Mouse (Mus musculus): ENCODE data around the gene Spdye4a. TPM values are rescaled to one million over a fixed set of nuclear protein-coding genes. Genes with fewer than 3 reads are reported as not detected.
A peak's percentile ranks its signal among the peaks of the same experiment; 100 is the strongest.

Spdye4a gene
- not detected for total RNA-seq (2021)
- long read RNA-seq: 0 reads

DNA sequence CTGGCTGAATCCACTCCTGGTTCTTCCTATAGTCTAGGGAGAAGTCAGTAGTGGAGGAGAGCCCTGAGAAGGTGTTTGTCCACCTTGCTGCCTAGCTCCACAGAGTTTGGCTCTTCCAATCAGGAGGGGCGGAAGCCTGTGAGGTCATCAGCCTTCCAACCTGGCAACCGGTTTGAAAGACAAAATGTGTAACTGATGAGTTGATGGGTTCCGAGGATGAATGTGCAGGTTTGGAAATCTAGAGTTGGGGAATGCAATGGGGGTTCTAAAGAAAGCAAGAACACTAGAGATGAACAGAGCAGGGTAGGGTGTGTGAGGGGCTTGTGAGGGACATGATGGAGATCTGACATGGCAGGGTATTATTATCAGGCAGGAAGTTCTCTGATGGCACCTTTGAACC lies at the start of gene Spdye4a:
TSS of gene Spdye4a (minus strand) at position 101 of the 400 bp plus-strand sequence.
- no peak for DNase-seq (ENCODE audit: low spot score in 2 of 2)

DNA sequence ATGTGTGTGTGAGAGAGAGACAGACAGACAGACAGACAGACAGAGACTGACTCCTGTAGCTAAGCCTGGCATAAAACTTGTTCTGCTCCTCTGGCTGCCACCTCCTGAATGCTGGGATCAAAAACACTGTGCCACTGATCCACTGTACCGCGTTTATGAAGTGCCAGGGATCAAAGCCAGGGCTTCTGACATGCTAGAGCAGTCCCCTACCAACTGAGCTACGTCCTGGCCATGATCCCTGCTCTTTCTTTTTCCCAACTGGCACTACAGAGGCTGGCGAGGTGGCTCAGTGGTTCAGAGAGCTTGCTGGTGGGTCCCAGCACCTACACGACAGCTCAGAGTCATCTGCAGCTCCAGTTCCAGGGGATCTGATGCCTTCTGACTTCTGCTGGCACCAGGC lies 49.1 kb upstream of the Spdye4a start:
- peak in 1 of 2 experiments; percentile 10 for DNase-seq (ENCODE audit: low spot score in 2 of 2)

DNA sequence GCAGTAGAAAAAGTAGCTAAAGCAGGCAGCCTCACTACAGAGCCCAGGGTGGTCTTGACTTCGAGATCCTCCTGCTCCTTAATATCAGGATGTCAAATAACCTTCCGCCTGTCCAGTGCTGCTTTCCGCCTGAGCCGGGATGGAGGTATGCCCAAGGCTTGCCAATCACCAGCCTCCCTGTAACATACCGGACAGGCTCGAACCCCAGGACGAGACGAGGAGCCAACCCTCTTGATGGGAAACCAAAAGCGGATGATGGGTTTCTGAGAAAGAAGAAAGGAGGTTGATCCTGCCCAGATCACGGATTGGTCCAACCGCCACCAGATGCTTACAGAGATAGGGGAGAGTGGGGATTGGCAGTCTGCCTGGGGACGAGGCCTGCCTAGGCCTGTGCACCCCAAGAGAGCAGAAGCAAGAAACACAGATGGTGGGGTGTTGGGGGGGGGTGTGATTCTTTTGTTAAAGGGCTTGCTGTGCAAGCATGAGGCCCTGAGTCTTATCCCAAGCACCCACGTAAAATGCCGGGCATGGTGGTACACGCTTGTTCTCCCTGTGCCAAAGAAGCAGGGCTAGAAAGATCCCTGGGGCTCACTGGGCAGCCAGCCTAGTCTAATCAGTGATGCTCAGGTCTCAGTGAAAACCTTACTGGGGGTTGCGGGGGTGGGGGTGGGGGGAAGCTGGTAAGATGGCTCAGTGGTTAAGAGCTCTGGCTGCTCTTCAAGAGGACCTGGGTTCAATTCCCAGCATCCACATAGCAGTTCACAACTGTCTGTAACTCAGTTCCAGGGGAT lies 46.0 kb upstream of the Spdye4a start:
- peak in 1 of 2 experiments; percentile 21 for DNase-seq (ENCODE audit: low spot score in 2 of 2)

DNA sequence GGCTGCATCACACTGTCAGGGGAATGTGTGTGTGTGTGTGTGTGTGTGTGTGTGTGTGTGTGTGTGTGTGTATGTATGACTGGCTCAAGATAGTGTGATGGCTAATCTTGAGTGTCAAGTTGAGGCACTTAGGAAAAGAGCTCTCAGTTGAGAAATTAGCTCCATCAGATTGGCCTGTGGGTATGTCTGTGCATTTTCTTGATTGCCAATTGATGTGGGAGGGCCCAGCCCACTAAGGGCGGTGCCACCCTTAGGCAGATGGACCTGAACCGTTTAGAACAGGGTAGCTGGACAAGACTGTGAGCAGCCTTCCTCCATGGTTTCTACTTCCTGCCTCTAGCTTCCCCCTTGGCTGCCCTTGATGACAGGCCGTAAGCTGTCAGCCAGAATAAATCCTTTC lies 45.4 kb upstream of the Spdye4a start:
- DNase-seq (ENCODE audit: low spot score in 2 of 2): no peak

DNA sequence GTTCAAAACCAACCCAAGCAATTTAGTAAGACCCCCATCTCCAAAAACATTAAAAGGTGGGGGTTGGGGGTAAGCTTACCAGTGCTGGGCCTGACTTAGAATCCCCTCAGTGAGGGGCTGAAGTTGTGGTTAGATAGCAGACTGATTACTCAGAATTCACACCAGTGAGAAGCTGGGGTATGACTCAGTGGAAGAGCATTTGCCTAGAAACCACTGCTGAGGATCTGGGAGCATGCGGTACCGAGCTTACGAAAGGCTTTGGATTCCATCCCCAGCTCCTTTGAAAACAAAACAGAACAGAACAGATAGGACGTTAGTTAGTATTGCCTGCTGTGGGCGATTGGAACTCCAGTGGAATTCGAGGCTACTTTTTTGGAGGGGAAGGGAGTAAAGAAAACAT lies 45.0 kb upstream of the Spdye4a start:
- DNase-seq (ENCODE audit: low spot score in 2 of 2): no peak

DNA sequence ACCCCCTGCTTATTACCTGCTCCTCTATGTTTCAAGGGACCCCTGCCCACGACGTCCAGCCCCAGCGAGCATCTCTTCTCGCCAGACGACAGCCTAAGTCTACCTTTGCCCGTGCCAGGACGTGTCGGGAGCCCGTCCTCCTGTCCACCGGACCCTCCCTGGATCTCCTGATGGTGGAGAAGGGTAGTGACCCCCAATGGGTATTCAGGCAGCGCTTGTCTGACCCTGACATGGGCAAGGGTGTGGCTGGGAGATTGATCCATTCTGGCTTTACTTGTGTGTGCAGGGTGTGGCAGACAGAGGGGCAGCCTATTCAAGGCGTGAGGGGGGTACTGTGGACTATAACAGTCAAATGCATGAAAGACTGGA lies 43.4 kb upstream of the Spdye4a start:
- DNase-seq (ENCODE audit: low spot score in 2 of 2): no peak

DNA sequence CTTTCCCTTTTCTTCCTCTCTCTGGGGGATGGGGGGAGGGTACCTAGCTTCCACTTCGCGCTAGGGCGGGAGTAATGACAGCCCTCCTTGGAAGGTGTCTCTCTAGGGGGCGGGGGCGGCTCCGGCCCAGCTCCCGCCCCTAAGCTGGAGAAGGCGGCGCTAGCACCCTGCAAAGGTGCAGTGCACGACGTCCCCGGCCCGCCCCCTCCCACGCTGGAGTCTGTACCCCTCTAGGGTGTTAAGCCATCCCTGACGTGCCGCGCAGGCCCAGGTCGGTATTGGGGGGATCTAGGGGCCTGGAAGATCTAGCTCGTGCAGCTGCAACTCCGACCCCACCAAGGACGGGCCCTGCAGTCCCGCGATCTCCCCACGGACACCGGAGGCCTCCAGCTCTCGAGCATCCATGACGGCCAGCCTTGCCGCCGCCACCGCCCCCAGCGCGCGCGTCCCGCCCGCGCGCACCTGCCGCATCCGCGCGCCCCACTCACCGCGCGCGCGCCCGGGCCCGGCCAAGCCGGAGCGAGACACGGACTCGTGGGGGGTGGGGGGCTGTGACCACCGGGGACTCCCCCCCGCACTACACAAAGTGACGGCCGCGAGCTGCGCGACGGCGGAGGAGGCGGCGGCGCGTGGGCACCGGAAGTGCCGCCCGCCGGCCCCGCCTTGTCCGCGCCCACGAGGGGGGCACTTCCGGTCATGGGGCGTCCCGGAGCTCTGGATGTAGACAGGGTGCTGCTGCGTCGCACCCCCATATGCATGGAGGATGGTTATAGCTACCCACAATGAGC lies 42.9 kb upstream of the Spdye4a start, which contains the start of gene Zfp316:
TSS of gene Zfp316 (minus strand) at position 660 of the 788 bp plus-strand sequence.
- DNase-seq (ENCODE audit: low spot score in 2 of 2): peak; percentile 72 to 83

DNA sequence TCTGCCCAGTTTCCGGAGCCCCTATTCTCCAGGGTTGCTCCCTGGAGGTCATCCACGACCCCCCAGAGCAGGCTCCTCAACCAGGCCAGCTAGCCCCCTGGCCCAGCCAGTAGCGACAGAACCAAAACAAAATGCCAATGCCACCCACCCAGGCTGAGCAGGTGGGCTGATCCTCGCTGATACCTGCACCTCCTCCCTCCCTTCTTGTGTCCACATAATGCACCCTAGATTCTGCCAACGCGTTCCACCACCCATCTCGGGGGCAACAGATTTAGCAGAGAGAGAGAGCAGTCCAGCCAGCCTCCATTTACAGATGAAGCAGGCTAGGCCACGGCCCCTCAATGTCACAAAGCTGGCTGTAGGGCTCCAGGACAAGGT lies 42.3 kb upstream of the Spdye4a start:
- DNase-seq (ENCODE audit: low spot score in 2 of 2): no peak

DNA sequence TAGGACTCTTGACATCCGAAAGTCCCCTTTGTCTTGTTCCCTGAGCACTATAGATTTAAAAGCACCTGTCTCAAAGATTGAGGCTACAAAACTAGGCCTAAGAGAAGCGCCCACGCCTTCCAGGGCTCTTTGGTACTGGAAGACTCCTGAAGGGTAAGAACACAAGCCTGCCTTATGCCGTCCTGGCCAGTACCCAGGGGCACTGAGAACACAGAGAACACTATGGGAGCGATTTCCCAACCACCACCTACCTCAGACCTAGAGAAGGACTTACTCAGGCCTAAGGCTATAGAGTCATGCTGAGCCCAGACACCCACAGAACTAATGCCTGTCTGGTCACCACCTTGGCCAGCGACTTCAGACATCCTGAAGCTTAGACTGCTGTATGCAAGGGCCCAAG lies 40.1 kb upstream of the Spdye4a start:
- no peak for DNase-seq (ENCODE audit: low spot score in 2 of 2)

DNA sequence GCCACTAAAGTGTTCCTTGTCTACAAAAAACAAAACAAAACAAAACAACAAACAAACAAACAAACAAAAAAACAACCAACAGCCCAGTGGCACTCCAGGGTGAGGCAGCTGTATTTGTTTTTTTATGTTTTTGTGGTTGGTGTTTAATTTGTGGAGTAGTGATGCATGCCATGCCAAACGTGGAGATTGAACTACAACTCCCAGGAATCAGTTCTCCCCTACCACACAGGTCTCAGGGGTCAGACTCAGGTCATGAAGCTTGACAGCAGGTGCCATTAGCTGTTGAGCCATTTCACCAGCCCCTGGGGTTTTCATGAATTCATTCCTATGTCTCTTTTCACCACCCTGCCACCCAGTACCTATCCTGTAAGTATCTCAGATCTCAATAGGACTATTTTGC lies 38.7 kb upstream of the Spdye4a start:
- DNase-seq (ENCODE audit: low spot score in 2 of 2): no peak

DNA sequence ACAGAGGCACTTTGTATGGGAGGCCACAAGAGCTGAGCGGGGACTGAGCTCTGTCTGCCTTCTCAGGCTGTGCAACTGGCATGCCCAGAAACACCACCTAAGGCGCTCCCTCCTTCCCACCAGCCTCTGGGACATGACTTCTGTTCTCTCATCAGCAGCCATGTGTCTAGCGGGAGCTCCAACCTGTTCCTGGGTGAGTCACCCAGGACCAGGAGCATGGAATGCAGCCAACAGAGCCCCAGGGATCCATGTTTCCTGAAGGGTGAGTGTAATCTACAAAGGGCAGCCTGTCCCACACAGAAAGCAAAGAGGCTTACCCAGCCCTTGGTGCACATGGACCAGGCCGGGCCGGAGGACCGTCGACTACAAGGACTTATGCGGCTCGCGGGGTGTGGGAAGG lies 38.0 kb upstream of the Spdye4a start:
- no peak for DNase-seq (ENCODE audit: low spot score in 2 of 2)

DNA sequence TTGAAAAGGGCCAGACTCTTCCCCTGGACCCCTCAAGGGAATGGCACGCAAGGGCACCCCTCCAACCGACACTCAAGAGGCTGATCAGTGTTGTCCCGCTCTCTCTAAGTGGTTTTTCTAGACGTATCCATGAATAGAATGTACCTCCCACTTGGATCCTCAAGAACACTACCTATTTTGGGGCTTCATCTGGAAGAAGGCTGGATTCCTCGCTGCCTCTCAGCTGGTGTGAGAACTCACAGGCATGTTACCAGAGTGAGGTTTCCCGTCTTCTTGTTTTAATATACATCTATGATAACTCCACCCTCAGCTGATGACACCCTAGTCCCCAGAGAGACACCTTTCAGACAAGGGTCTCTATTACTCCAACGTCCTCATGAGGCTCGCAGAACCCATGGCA lies 34.9 kb upstream of the Spdye4a start:
- DNase-seq (ENCODE audit: low spot score in 2 of 2): no peak

DNA sequence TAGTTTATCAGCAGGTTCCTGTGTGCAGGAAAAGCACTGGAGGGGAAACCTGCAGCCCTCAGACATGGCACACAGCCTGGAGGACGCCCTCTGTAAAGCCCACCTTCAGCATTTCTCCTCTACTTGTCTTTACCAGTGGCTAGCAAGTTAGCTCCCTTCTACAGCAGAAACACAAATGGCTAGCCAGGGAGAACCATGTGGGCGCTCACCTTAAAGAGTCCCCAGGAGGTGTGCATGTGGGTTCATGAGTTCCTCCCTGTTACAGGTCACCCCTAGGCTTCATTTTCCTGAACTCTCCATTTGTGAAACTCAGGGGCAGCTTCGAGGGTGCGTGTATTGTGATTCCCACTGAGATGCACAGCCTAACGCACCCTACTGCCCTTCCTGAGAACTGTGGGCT lies 29.1 kb upstream of the Spdye4a start:
- DNase-seq (ENCODE audit: low spot score in 2 of 2): no peak

DNA sequence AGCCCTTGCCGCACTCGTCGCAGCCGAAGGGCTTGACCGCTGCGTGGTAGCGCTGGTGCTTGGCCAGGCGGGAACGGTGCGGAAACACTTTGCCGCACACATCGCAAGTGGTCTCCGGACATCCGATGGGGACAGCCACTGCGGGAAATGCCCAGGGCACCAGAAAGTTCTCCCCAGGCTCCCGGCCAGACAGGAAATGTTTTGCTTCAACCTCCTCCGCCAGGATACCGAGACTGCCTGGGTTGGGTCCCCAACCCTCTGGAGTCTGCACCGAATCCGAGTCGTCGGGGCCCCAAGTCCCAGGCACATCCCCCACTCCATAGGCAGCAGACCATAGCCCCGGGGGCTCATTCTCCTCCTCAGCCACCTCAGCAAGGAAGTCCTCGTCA lies 28.4 kb upstream of the Spdye4a start:
- DNase-seq (ENCODE audit: low spot score in 2 of 2): peak in 1 of 2 experiments; percentile 44

DNA sequence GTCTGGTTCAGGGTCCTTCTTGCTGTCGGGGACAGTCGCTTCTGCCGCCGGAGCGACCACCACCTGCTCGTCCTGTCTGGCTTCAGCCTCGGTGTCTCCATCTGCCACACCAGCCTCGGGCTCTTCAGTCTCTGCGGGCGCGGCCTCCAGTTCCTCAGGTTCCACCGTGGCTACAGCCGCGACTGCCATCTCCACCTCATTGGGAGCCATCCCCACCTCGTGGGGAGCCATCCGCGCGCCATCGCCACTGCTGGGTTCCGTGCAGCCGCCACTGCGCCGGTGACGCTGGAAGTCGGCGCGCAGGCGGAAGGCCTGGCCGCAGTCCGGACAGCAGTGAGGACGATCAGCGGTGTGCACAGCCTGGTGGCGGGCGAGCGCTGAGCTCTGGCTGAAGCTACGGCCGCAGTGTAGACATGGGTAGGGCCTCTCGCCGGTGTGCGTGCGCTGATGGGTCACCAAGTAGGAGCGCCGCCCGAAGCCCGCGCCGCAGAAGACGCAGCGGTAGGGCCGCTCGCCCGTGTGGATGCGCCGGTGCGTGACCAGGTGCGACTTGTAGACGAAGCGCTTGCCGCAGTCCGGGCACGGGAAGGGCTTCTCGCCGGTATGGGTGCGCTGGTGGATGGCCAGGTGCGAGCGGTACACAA lies 27.9 kb upstream of the Spdye4a start:
- DNase-seq (ENCODE audit: low spot score in 2 of 2): peak; percentile 30 to 46

DNA sequence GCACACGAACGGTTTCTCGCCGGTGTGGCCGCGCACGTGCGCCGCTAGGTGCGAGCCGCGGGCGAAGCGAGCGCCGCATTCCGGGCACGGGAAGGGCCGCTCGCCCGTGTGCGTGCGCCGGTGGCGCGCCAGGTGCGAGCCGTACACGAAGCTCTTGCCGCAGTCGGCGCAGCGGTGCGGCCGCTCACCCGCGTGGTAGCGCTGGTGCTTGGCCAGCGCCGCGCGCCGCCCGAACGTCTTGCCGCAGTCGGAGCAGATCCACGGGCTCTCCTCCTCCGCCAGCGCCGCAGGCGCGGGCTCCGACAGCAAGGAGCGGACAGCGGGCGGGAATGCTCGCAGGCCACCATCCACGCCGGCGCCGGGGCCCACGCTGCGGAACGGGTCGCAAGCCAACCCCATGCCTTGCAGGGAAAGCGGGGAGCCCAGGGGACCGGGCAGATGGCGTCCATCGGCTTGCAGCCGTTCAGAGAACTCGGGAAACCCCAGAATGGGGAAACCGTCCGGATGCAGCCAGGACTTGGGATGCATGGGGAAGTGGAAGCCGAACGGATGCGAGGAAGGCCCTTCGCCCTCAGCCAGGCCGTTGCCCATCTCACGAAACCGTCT lies 27.3 kb upstream of the Spdye4a start:
- peak; percentile 36 to 54 for DNase-seq (ENCODE audit: low spot score in 2 of 2)

DNA sequence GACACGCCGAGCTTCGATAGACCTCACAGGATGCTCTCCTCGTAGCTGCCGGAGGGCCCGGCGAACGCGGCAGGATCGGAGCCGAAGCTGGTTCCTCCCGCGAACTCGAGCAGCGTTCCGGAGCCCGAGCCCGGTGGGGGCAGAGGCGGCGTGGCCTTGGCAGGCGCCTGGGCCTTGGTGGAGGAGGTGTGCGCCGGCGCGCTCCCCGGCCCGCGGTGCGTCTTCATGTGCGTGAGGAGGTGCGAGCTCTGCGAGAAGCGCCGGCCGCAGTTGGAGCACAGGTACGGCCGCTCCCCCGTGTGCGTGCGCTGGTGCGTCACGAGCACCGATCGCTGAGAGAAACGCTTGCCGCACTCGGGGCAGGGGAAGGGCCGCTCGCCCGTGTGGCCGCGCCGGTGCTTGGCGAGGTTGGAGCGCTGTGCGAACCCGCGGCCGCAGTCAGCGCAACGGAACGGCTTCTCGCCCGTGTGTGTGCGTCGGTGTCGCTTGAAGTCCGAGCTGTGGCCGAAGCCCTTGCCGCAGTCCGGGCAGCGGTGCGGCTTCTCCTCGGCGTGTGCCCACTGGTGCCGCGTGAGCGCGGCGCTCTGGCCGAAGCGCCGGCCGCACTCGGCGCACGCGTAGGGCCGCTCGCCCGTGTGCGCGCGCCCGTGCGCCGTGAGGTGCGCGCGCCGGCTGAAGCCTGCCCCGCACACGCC lies 26.6 kb upstream of the Spdye4a start:
- peak; percentile 32 to 47 for DNase-seq (ENCODE audit: low spot score in 2 of 2)

DNA sequence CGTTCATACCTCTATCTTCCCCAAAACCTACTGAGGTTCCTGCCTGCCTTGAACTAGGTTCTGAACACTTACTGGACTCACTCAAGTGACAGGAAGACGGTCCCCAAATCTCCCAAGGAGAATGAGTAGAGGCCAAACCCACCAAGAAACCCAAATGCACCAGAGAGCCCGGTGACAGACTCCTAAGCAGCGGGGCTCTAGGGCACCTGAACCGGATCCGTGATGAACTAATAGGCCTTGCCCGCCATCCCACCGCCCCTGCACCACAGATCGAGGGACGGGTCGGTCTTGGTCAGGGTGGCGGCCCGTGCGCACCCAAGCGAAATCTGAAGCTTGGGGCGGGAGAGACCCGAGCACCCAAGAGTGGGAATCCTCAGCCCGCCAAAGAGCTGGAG lies 26.1 kb upstream of the Spdye4a start:
- DNase-seq (ENCODE audit: low spot score in 2 of 2): no peak

DNA sequence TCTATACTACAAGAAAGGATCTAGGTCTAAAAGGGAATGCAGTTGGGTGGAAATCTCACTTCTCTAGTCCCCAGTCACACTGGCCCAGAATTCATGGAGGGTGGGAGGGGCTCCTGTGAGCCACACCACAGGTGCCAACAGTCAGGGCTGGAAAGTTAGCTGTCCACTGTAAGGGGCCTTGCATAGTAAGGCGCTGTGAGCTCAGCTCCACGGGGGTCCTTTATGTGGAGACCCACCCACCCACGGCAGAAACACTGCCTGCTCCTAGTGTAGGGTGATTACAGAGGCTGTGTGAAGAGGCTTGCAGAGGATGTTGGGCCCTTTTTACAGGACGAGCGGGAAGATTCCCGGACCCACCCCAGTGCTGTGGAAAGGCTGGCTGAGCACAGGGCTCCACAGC lies 25.3 kb upstream of the Spdye4a start:
- no peak for DNase-seq (ENCODE audit: low spot score in 2 of 2)

DNA sequence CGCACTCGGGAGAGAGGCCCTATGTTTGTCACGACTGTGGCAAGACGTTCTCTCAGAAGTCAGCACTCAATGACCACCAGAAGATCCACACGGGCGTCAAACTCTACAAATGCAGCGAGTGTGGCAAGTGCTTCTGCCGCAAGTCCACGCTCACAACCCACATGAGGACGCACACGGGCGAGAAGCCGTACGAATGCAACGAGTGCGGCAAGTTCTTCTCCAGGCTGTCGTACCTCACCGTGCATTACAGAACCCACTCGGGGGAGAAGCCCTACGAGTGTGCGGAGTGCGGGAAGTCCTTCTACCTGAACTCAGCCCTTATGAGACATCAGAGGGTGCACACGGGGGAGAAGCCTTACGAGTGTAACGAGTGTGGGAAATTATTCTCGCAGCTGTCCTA lies 18.2 kb upstream of the Spdye4a start:
- no peak for DNase-seq (ENCODE audit: low spot score in 2 of 2)

DNA sequence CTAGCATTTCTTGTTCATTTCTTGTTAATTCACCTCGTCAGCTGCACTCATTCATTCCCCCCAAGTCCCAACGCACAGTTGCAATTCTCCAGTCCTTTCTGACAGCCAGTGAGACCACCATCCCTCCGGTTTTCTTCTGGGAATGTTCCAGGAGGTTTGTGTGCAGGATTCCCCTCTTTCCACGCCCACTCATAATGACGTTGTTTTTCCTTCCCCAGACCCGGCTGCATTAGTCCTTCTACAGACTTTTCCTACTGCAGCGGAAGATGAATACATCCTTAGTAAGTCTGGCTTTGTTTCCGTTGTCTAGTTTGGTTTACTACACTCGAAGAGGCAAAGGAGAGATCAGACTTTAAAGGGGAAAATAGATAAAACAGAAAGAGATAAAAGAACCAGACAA lies 9.3 kb upstream of the Spdye4a start:
- DNase-seq (ENCODE audit: low spot score in 2 of 2): no peak
